Comparison of ENCODE assay signal across 19 mouse cellular contexts in the genomic region with DNA sequence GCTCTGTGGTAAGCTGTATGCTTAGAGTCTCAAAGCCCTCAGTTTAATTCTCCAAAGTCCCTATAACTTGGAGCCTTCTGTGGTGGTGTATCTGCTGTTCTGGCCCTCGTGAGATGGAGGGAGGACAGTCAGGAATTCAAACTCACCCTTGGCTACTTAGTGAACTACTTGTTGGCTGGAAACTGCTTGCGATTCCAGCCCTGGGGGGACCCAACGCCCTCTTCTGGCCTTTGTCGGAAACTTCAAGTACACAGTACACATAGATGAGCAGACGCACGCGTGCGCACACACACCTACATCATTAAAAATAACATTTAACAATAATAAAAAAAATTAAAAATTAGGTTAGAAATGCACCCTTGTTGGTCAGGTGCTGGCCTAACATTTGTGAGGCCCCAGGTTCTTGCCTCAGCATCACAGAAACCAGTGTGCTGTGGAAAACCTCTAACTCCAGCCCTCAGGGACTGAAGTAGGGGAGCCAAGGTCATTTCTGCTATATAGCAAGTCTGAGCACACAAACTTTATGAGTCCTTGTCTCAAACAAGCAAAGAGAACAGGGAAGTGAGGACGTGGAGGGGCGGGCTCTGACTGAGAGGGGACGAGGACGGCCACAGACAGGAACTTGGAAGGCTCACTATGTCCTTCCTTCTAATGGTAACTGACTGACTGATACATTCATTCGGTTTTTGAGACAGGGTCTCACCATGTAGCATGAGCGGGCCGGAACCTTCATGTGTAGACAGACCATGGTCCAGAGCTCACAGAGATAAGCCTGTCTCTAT. TPM values are rescaled to one million over a fixed set of nuclear protein-coding genes. Genes with fewer than 3 reads are reported as not detected.
DNase-seq lines count a peak whose midpoint lies in the region; ATAC-seq and TF ChIP-seq lines count a peak whose summit lies in the region.
"Had no signal": no experiment of that assay in that cellular context is flagged by ENCODE, and none has a peak within 500 bp of the region (broad histone marks: within the 10 kb centered on the region; RNA-seq: fewer than 3 reads in every experiment).

No protein-coding gene starts in this region.

- TF ChIP-seq POLR2A in MEL (IDR thresholded peaks at IDR 0.05; ENCODE audit: control insufficient read depth in 1 of 2, insufficient read depth in 1 of 2, low read depth in 1 of 2, low read length in 2 of 2, poor library complexity in 1 of 2), result no peak

- no peaks in the 10 kb centered on the region for H3K27me3 ChIP-seq in MEL (ENCODE audit: control insufficient read depth in 1 of 2, insufficient read depth in 2 of 2, low read length in 2 of 2)
- H3K27me3 ChIP-seq in liver, embryonic 15.5 days, result no peaks in the 10 kb centered on the region
- H3K27me3 ChIP-seq in forebrain, postnatal 0 days (ENCODE audit: insufficient read depth, low read length), result no peaks in the 10 kb centered on the region; the same call in 1 of the 2 replicates
- H3K27me3 ChIP-seq: limb, embryonic 13.5 days; stomach, embryonic 15.5 days had no signal

- H3K9me3 ChIP-seq in MEL (replicated peaks; ENCODE audit: insufficient read depth, low read length), result no peaks in the 10 kb centered on the region
- no peaks in the 10 kb centered on the region for H3K9me3 ChIP-seq in liver, embryonic 15.5 days (replicated peaks)
- no peaks in the 10 kb centered on the region for H3K9me3 ChIP-seq in forebrain, postnatal 0 days (ENCODE audit: low read length)
- H3K9me3 ChIP-seq: hindbrain, embryonic 15.5 days; limb, embryonic 13.5 days; stomach, embryonic 15.5 days had no signal

- 73% methylated on average over 15 of the region's 15 CpGs for WGBS in liver, embryonic 15.5 days (ENCODE audit: insufficient replicate concordance)
- WGBS in forebrain, postnatal 0 days, result 92% methylated on average over 15 of the region's 15 CpGs

- no peak overlapping the region for H3K4me3 ChIP-seq in MEL (ENCODE audit: control insufficient read depth in 1 of 2, insufficient read depth in 1 of 2, low read depth in 2 of 2, low read length in 2 of 2)
- no peak overlapping the region for H3K4me3 ChIP-seq in liver, embryonic 15.5 days (replicated peaks)
- no peak overlapping the region for H3K4me3 ChIP-seq in forebrain, postnatal 0 days (ENCODE audit: low read depth, low read length)
- H3K4me3 ChIP-seq: erythroblast, embryonic 14.5 days; hindbrain, embryonic 15.5 days; left cerebral cortex, adult 2 months; limb, embryonic 13.5 days; myocyte; stomach, embryonic 15.5 days had no signal

- TF ChIP-seq RAD21 in MEL (IDR thresholded peaks at IDR 0.05; ENCODE audit: low read depth, low read length), result no peak

- no peak overlapping the region for H3K27ac ChIP-seq in MEL (ENCODE audit: control insufficient read depth, low read depth, low read length)
- peak overlapping the region; percentile 62 for H3K27ac ChIP-seq in liver, embryonic 15.5 days (replicated peaks)
- no peak overlapping the region for H3K27ac ChIP-seq in forebrain, postnatal 0 days (ENCODE audit: low read depth, low read length)
- H3K27ac ChIP-seq: hindbrain, embryonic 15.5 days; left cerebral cortex, adult 2 months; limb, embryonic 13.5 days; stomach, embryonic 15.5 days had no signal

- H3K79me2 ChIP-seq in MEL (ENCODE audit: control insufficient read depth, insufficient read depth, low read length, poor library complexity), result no peaks in the 10 kb centered on the region

- TF ChIP-seq CTCF in MEL (IDR thresholded peaks at IDR 0.05 in 2 of 3, conservative IDR thresholded peaks at IDR 0.05 in 1 of 3; ENCODE audit: control insufficient read depth in 1 of 3, insufficient read depth in 1 of 3, low read depth in 2 of 3, low read length in 3 of 3, poor library complexity in 1 of 3, severe bottlenecking in 1 of 3), result peak in 2 of 3 experiments; percentile 33 to 45; a peak in 4 of 6 replicates
- TF ChIP-seq CTCF in forebrain, postnatal 0 days (IDR thresholded peaks at IDR 0.05; ENCODE audit: low read depth), result no peak

- no peak overlapping the region for H3K9ac ChIP-seq in MEL (ENCODE audit: control insufficient read depth, low read depth, low read length, poor library complexity, severe bottlenecking)
- H3K9ac ChIP-seq in liver, embryonic 15.5 days, result no peak overlapping the region
- no peak overlapping the region for H3K9ac ChIP-seq in forebrain, postnatal 0 days
- H3K9ac ChIP-seq: hindbrain, embryonic 15.5 days; limb, embryonic 13.5 days; stomach, embryonic 15.5 days had no signal

- DNase-seq in lung, adult 18-20 months, result peak; percentile 48 to 55
- DNase-seq in lung, postnatal 10 days, result no peak
- DNase-seq in MEL (ENCODE audit: low read depth, low spot score), result peak; percentile 79
- DNase-seq in spleen, postnatal 36 days (ENCODE audit: low spot score in 2 of 2), result peak; percentile 70 to 78
- DNase-seq in adrenal gland, postnatal 36 days, result no peak
- DNase-seq in forebrain, postnatal 0 days, result no peak
- DNase-seq: cerebellum, adult 9-10 months; gastrocnemius, postnatal 36 days; kidney, adult 2 months; kidney, postnatal 4 days; thymus, postnatal 25 days had no signal

- TF ChIP-seq EP300 in MEL (IDR thresholded peaks at IDR 0.05; ENCODE audit: low read depth in 1 of 2, low read length in 2 of 2), result peak in 1 of 2 experiments; percentile 19; a peak in 1 of 4 replicates

- ATAC-seq in liver, embryonic 15.5 days (ENCODE audit: insufficient read depth), result no peak
- no peak for ATAC-seq in forebrain, postnatal 0 days

- H3K36me3 ChIP-seq in MEL (ENCODE audit: control insufficient read depth in 1 of 2, insufficient read depth in 2 of 2, low read length in 2 of 2), result peaks cover 0 to 25% of the 10 kb centered on the region in 2 experiments; a peak in 2 of 4 replicates
- H3K36me3 ChIP-seq in liver, embryonic 15.5 days (replicated peaks), result peaks cover 58% of the 10 kb centered on the region
- H3K36me3 ChIP-seq in forebrain, postnatal 0 days (ENCODE audit: insufficient read depth), result no peaks in the 10 kb centered on the region
- H3K36me3 ChIP-seq: hindbrain, embryonic 15.5 days; limb, embryonic 13.5 days; stomach, embryonic 15.5 days had no signal

- no peak overlapping the region for H3K4me2 ChIP-seq in liver, embryonic 15.5 days
- H3K4me2 ChIP-seq in forebrain, postnatal 0 days (ENCODE audit: low read depth), result no peak overlapping the region
- H3K4me2 ChIP-seq: hindbrain, embryonic 15.5 days; limb, embryonic 13.5 days; stomach, embryonic 15.5 days had no signal

- H3K4me1 ChIP-seq in MEL (ENCODE audit: control insufficient read depth in 1 of 2, insufficient read depth in 2 of 2, low read length in 2 of 2), result peaks cover 25 to 32% of the 10 kb centered on the region in 2 experiments
- peaks cover 77% of the 10 kb centered on the region for H3K4me1 ChIP-seq in liver, embryonic 15.5 days (replicated peaks)
- no peaks in the 10 kb centered on the region for H3K4me1 ChIP-seq in forebrain, postnatal 0 days (ENCODE audit: insufficient read depth)
- H3K4me1 ChIP-seq: hindbrain, embryonic 15.5 days; limb, embryonic 13.5 days; stomach, embryonic 15.5 days had no signal

TF ChIP-seq in MEL, 35 proteins besides CTCF, POLR2A, EP300 and RAD21 (continues in another document):
- TF ChIP-seq NRF1 (IDR thresholded peaks at IDR 0.05; ENCODE audit: insufficient read depth, low read depth, low read length, poor library complexity, severe bottlenecking) (no peak), CHD1 (IDR thresholded peaks at IDR 0.05; ENCODE audit: low read depth, low read length) (no peak; the same call in 1 of the 2 replicates)

RNA-seq across cellular contexts. Expression of a gene that starts 8.5 kb away (rescaled TPM):
- 390 and 421 TPM in 2 replicates for total RNA-seq in MEL (2012; rRNA removed)
- polyA plus RNA-seq in MEL (2012; ENCODE audit: insufficient read depth in 1 of 2, insufficient read length in 2 of 2, low read depth in 1 of 2, low replicate concordance in 2 of 2, missing spikeins in 1 of 2), result 100 to 1,000 TPM in 1 of 2 experiments, not detected in 1; 505 TPM
- 88.8 and 89.4 TPM in 2 replicates for polyA plus RNA-seq in liver, embryonic 15.5 days (2015; fragmentation: Nextera tagmentation; extraction: Ambion mirVana)
- 10 to 100 TPM; 73.7 to 78.1 TPM for total RNA-seq in adrenal gland, postnatal 36 days (2021)
- 122 and 137 TPM in 2 replicates for total RNA-seq in forebrain, postnatal 0 days (2014; rRNA removed)
- polyA plus RNA-seq in forebrain, postnatal 0 days (2015; fragmentation: Nextera tagmentation; extraction: Ambion mirVana), result 165 and 170 TPM in 2 replicates

RNA-seq across cellular contexts. Expression of a gene that starts 10.1 kb away (rescaled TPM):
- total RNA-seq in MEL (2012; rRNA removed), result 5.8 and 15.6 TPM in 2 replicates
- 10 to 100 TPM in 1 of 2 experiments, not detected in 1; 17.4 TPM for polyA plus RNA-seq in MEL (2012; ENCODE audit: insufficient read depth in 1 of 2, insufficient read length in 2 of 2, low read depth in 1 of 2, low replicate concordance in 2 of 2, missing spikeins in 1 of 2)
- 221 and 246 TPM in 2 replicates for polyA plus RNA-seq in liver, embryonic 15.5 days (2015; fragmentation: Nextera tagmentation; extraction: Ambion mirVana)
- 10 to 100 TPM; 43.2 to 67.9 TPM for total RNA-seq in adrenal gland, postnatal 36 days (2021)
- 3.9 TPM in 1 of 2 replicates, not detected in the other for total RNA-seq in forebrain, postnatal 0 days (2014; rRNA removed)
- polyA plus RNA-seq in forebrain, postnatal 0 days (2015; fragmentation: Nextera tagmentation; extraction: Ambion mirVana), result 0.41 and 0.88 TPM in 2 replicates

RNA-seq across cellular contexts. Expression of a gene that starts 26.4 kb away (rescaled TPM):
- 0.10 and 0.19 TPM in 2 replicates for total RNA-seq in MEL (2012; rRNA removed)
- under 1 TPM in 1 of 2 experiments, not detected in 1; 0.06 TPM for polyA plus RNA-seq in MEL (2012; ENCODE audit: insufficient read depth in 1 of 2, insufficient read length in 2 of 2, low read depth in 1 of 2, low replicate concordance in 2 of 2, missing spikeins in 1 of 2)
- 0.96 and 1.4 TPM in 2 replicates for polyA plus RNA-seq in liver, embryonic 15.5 days (2015; fragmentation: Nextera tagmentation; extraction: Ambion mirVana)
- 1 to 10 TPM; 1.5 TPM for total RNA-seq in adrenal gland, postnatal 36 days (2021)
- total RNA-seq in forebrain, postnatal 0 days (2014; rRNA removed), result 0.24 TPM in 1 of 2 replicates, not detected in the other
- polyA plus RNA-seq in forebrain, postnatal 0 days (2015; fragmentation: Nextera tagmentation; extraction: Ambion mirVana), result 0.24 and 0.86 TPM in 2 replicates
- total RNA-seq: megakaryocyte-erythroid progenitor cell, adult 5-6 weeks had no signal
- polyA plus RNA-seq: erythroblast, embryonic 14.5 days had no signal

RNA-seq across cellular contexts. Expression of a gene that starts 31.2 kb away (rescaled TPM):
- 80.2 and 103 TPM in 2 replicates for total RNA-seq in MEL (2012; rRNA removed)
- polyA plus RNA-seq in MEL (2012; ENCODE audit: insufficient read depth in 1 of 2, insufficient read length in 2 of 2, low read depth in 1 of 2, low replicate concordance in 2 of 2, missing spikeins in 1 of 2), result 100 to 1,000 TPM in 1 of 2 experiments, not detected in 1; 146 TPM
- polyA plus RNA-seq in liver, embryonic 15.5 days (2015; fragmentation: Nextera tagmentation; extraction: Ambion mirVana), result 29.4 and 35.6 TPM in 2 replicates
- 10 to 100 TPM; 50.3 to 59.1 TPM for total RNA-seq in adrenal gland, postnatal 36 days (2021)
- 27.8 and 35.2 TPM in 2 replicates for total RNA-seq in forebrain, postnatal 0 days (2014; rRNA removed)
- 112 and 143 TPM in 2 replicates for polyA plus RNA-seq in forebrain, postnatal 0 days (2015; fragmentation: Nextera tagmentation; extraction: Ambion mirVana)

RNA-seq across cellular contexts. Expression of a gene that starts 40.2 kb away (rescaled TPM):
- 167 and 183 TPM in 2 replicates for total RNA-seq in MEL (2012; rRNA removed)
- 100 to 1,000 TPM in 1 of 2 experiments, 10 to 100 TPM in 1; 87.6 to 211 TPM for polyA plus RNA-seq in MEL (2012; ENCODE audit: insufficient read depth in 1 of 2, insufficient read length in 2 of 2, low read depth in 1 of 2, low replicate concordance in 2 of 2, missing spikeins in 1 of 2)
- 21.9 and 26.2 TPM in 2 replicates for polyA plus RNA-seq in liver, embryonic 15.5 days (2015; fragmentation: Nextera tagmentation; extraction: Ambion mirVana)
- 10 to 100 TPM; 51.6 to 63.7 TPM for total RNA-seq in adrenal gland, postnatal 36 days (2021)
- 55.2 and 59.2 TPM in 2 replicates for total RNA-seq in forebrain, postnatal 0 days (2014; rRNA removed)
- polyA plus RNA-seq in forebrain, postnatal 0 days (2015; fragmentation: Nextera tagmentation; extraction: Ambion mirVana), result 64.1 and 64.7 TPM in 2 replicates

Comparison
In these comparisons a context has a peak if more than half of its experiments do, and no peak if none do; other contexts are left out.
1. DNase-seq: peak in lung, adult 18-20 months (2 of 2), MEL (single experiment) and spleen, postnatal 36 days (2 of 2); none in lung, postnatal 10 days (single experiment), adrenal gland, postnatal 36 days (0 of 2) and forebrain, postnatal 0 days (single experiment).